Mouse (Mus musculus) G1E (cell line): ENCODE results near the gene Zfp512b.

ENCODE experiments used
- CTCF ChIP-seq: IDR thresholded peaks from 2 replicates; pipeline ENCODE4 v1.5.1; 2012; ENCODE audit warnings: low read depth, low read length, inconsistent platforms, mixed read lengths
- GATA1 ChIP-seq: IDR thresholded peaks from 2 replicates; pipeline ENCODE4 v1.6.1; 2012; ENCODE audit warnings: borderline replicate concordance, low read length, inconsistent platforms, mixed read lengths
- GATA2 ChIP-seq: IDR thresholded peaks from 2 replicates; pipeline ENCODE4 v1.6.1; 2012; ENCODE audit warnings: low read depth, low read length, inconsistent platforms, borderline replicate concordance
- POLR2AphosphoS5 ChIP-seq: IDR thresholded peaks from 2 replicates; pipeline ENCODE4 v1.6.1; 2012; ENCODE audit warnings: low read depth, low read length, inconsistent platforms; ENCODE audit not compliant: insufficient replicate concordance
- TAL1 ChIP-seq: conservative IDR thresholded peaks from 2 replicates; pipeline ENCODE4 v1.6.1; 2012; ENCODE audit warnings: low read depth, low read length, inconsistent platforms, mixed read lengths

DNA sequence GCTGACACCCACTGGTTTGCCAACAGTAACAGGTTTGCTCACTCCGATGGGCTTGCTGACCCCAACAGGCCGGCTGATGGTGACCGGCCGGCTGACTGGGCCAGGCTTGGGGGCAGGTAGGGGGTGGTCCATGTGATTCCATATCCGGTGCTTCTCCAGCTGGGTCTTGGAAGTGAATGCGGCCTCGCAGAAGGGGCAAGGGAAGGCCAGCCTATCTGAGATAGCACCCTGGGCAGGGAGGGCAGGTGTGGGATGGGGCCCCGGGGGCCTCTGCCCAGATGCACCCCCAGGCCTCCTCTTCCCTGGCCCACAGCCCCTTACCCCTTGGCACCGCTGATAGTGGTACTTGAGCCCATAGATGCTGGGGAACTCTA, 2.9 kb downstream of the Zfp512b start:
- TF ChIP-seq CTCF (no peak), TAL1 (no peak), GATA1 (no peak), POLR2AphosphoS5 (no peak), GATA2 (no peak)
